Mouse (Mus musculus): ENCODE data around the gene Gm20388. TPM values are rescaled to one million over a fixed set of nuclear protein-coding genes. Genes with fewer than 3 reads are reported as not detected.
A peak's percentile ranks its signal among the peaks of the same experiment; 100 is the strongest.

Gm20388 gene
- total RNA-seq, 2 experiments from 2014 or later, result 4.0 TPM; not detected in 1

- DNase-seq, result no peak
These were observed 1777.0 kb downstream of the Gm20388 start for GRCm38 (mm10) chr8:121687455-121688161.

- no peak for DNase-seq
These were observed 1777.9 kb downstream of the Gm20388 start for GRCm38 (mm10) chr8:121688496-121688895.

GRCm38 (mm10) chr8:121694453-121694852 lies 1783.8 kb downstream of the Gm20388 start:
- DNase-seq, result peak in 1 of 2 experiments; percentile 60

- DNase-seq, result peak; percentile 85 to 90
These were observed 1785.0 kb downstream of the Gm20388 start for GRCm38 (mm10) chr8:121695585-121696184.

GRCm38 (mm10) chr8:121697735-121698614 lies 1787.3 kb downstream of the Gm20388 start:
- DNase-seq, result no peak

- no peak for DNase-seq
These were observed 1788.0 kb downstream of the Gm20388 start for GRCm38 (mm10) chr8:121698615-121699101.

- DNase-seq, result no peak
These were observed 1789.3 kb downstream of the Gm20388 start for GRCm38 (mm10) chr8:121699936-121700335.

GRCm38 (mm10) chr8:121705174-121705573 lies 1794.5 kb downstream of the Gm20388 start:
- no peak for DNase-seq

- no peak for DNase-seq
These were observed 1796.3 kb downstream of the Gm20388 start for GRCm38 (mm10) chr8:121706956-121707355.

- DNase-seq, result no peak
These were observed 1797.8 kb downstream of the Gm20388 start for GRCm38 (mm10) chr8:121708406-121708805.

- DNase-seq, result no peak
These were observed 1806.9 kb downstream of the Gm20388 start for GRCm38 (mm10) chr8:121717502-121717901.

- peak; percentile 81 for DNase-seq
These were observed 1807.4 kb downstream of the Gm20388 start for GRCm38 (mm10) chr8:121717982-121718425.

GRCm38 (mm10) chr8:121718925-121719324 lies 1808.3 kb downstream of the Gm20388 start:
- no peak for DNase-seq

- DNase-seq, result no peak
These were observed 1810.4 kb downstream of the Gm20388 start for GRCm38 (mm10) chr8:121721072-121721471.

GRCm38 (mm10) chr8:121723846-121724245 lies 1813.2 kb downstream of the Gm20388 start:
- no peak for DNase-seq

- DNase-seq, result no peak
These were observed 1816.5 kb downstream of the Gm20388 start for GRCm38 (mm10) chr8:121727164-121727563.

- DNase-seq, result no peak
These were observed 1818.7 kb downstream of the Gm20388 start, which contains the start of gene Jph3 for GRCm38 (mm10) chr8:121729323-121729722. Jph3 (plus strand) TSS chr8:121729623.

GRCm38 (mm10) chr8:121729754-121730153 lies 1819.1 kb downstream of the Gm20388 start:
- DNase-seq, result no peak

- DNase-seq, result no peak
These were observed 1819.5 kb downstream of the Gm20388 start for GRCm38 (mm10) chr8:121730170-121730569.

- no peak for DNase-seq
These were observed 1820.0 kb downstream of the Gm20388 start for GRCm38 (mm10) chr8:121730646-121731045.

GRCm38 (mm10) chr8:121731060-121731459 lies 1820.4 kb downstream of the Gm20388 start:
- DNase-seq, result no peak
